Mouse (Mus musculus) lung, adult 18-20 months (tissue): ENCODE measurements around the gene Snrpf.

Experiments used
- DNase-seq, 2 experiments: peaks; one replicate each; pipeline ENCODE4 v3.0.0; 2022; ENCODE audit warnings: mixed read lengths in 2 of 2

Snrpf gene

DNA sequence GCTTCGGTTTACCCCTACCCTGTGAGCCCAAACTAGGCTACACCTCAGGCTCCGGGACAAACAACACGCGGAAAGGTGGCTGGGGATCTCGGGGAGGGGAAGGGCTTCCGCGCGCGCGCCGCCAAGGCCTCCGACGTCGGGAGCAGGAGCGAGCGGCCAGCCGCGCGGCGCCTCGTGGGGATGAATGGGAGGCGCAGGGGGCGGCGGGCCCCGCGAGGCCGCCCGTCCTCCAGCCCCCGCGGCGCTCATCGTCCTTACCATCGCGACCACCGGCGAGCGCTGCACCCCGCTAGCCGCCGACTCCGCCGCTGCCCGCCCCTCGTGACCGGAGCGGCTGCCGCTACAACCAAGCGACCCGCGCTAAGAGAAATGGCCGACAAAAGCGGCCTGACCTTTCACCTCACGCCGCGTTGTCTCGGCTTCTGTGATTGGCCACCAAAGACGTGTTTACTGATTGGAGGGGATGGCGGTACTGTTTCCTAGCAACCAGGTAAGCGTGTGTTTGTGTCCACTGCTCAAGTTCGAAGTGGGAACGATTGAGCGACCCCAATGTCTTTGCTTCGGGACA lies at the start of gene Snrpf:
TSS of gene Snrpf (minus strand) at position 426 of the 568 bp plus-strand sequence.
- DNase-seq, result peak; percentile 91 to 93

DNA sequence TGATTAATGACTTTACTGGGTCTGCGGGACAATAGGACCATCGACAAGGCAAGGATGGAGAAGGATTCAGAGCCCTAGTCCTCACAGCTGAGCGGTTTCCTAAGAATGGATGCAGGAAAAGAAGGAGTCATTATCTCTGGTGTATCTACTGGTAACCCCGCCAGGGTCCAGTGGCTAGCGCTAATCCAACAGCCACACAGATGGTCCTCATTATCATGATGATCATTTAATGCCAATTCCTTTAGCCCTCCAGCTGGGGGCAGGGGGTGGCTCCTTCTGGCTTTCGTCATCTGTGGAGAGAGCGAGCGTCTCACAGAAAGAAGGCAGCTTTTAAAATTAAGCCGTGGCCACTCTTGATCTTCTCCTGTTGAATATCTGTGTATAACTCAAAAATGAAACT lies 46.4 kb upstream of the Snrpf start:
- no peak for DNase-seq

DNA sequence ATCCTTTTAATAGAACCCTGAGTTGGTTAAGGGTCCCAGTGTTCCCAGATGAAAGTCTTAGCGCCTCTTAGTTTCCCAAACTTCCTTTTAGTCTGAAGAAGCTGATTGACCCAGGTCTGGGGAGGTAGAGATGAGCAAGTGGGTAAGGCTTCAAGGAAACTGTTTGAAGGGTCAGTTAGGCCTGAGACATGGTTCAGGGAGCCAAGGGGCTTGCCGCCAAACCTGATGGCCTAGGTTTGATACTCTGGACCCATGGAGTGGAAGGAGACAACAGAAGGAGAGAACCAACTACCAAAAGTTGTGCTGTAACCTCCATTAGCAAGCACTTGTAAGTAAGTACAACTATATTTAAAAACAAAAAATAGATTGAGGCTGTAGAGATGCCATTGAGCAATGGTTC lies 44.5 kb upstream of the Snrpf start:
- no peak for DNase-seq

DNA sequence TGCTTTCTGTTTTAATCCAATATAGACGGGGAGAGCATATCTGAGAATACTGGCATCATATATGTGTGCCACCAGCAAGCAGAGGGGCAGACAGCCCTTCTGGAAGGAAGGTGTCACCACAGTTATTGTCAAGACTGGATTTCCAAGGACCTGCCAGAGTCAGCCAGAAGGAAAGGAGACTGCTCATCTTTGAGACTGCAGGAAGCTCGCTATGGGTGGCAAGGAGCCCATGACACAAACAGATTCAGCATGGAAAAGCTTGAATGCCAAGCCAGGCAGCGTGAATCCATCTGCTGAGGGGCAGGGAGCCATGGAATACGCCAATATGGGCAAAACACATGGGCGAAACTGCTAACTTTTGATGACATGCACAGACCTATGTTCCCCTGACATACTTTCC lies 44.1 kb upstream of the Snrpf start:
- DNase-seq, result no peak

DNA sequence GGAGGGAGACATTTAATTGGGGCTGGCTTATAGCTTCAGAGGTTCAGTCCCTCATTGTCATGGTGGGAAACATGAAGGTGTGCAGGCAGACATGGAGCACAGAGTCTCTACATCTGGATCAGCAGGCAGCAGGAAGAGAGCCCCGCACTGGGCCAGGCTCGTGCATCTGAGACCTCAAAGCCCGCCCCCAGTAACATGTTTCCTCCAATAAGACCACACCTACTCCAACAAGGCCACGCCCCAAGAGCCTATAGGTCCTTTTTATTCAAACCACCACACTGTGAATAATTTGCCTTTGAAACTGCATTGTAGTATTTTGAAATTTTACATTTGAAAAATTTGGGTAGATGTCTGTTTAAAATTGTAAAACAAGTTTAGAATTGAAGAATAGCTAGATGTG lies 42.6 kb upstream of the Snrpf start:
- DNase-seq, result no peak

DNA sequence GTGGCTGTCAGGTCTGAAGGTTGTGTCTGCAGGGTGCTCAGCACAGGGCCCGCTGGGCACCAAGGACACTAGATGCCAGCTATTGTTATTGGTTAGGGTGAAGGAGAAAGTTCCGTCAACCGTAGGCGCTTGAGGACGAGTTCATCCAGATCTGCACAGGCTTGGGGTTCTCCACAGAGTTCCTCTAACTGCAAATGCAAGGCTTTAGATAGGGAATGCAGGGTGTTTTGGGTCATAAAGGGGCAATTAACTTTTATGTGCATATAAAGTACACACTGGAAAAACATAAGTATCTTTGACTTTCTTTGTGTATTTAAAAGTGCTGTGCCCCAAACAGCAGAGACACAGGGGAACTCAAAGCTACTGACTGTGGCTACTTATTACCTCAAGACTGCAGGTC lies 40.8 kb upstream of the Snrpf start:
- DNase-seq, result no peak

DNA sequence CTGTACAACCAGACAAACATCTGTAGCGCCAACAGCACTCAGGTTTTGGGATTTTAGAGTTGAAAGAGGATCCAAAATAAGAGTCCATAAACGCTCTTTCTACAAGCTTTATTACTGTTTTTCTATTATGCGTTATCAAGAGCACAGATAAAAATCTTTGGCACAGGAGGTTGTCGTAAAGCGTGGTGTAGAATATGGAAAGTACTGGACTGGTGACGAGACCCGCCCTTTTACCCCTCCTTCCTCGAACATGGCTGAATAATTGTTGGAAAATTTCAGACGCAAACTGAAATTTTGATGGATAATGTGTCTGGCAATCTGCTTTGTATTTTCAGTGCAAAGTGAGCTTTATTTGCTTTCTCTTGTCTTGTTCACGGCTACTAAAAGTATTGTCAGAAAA lies 34.6 kb upstream of the Snrpf start:
- no peak for DNase-seq

DNA sequence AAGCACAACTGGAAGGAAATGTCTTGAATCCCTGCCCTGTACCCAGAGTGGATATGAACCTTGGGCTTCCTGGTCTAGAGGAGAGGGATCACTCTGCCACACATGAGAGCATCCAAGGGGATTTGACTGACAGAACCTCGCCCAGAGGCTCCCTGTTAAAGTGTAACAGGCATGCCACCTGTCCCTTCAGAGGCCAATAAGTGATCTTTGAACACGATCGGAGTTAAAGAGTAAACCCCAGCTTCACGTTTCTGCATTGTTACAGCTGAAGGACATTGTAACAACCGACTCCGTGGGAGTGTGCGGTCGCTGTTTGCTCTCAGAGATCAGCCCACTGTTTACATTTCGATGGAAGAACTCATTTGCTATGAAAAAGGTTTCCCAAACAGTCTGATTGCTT lies 34.2 kb upstream of the Snrpf start:
- no peak for DNase-seq

DNA sequence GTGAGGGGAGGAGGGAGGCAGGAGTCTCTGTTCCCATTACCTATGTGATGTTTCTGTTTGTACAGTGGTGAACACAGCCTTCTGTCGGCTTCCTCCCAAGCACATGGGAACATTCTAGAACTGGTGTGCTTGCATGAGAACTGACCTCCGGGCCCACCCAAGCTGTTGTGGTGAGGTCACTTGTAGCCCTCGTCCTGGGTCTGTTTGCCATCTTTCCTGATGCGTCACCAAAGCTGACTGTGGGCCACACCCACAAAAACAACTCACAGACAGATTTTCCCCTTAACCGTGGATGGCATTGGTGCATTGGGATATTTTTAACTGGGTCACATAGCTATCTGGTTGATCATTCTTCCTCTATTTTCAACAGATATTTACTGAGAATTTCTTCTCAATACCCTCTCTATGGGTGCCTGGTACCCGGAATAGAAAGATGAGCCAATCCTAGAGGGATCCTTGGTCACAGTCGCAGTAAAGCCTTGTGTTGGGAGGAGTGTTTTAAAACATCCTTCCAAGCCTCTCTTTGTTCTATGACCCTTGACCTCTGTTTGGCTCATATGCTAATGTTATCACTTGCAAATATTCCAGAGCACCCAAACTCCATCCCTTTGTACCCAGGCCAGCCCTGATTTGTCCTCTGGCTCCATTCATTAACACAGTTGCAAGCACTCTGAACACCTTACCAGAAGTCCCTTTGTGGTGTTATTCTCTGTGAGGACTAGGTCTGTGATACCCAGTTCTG lies 31.1 kb upstream of the Snrpf start:
- DNase-seq, result peak; percentile 13 to 20

DNA sequence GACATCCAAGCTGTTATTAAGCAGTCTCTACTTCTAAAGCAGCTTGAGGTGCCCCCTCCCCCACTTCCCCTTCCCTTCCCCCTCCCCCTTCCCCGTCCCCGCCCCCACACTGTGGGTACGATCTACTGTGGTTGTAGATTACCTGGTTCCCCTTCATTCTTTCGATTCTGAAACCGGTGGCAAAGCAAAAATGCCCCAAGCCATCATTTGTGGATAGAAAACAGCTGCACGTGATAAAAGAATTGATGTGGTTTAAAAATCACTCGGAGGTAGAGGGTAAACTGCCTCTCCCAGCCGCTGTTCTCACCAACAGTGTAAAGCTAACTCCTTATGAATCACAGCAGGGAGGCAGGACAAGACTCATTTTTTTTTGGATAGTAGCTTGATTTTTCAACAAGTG lies 25.3 kb upstream of the Snrpf start:
- DNase-seq, result no peak

DNA sequence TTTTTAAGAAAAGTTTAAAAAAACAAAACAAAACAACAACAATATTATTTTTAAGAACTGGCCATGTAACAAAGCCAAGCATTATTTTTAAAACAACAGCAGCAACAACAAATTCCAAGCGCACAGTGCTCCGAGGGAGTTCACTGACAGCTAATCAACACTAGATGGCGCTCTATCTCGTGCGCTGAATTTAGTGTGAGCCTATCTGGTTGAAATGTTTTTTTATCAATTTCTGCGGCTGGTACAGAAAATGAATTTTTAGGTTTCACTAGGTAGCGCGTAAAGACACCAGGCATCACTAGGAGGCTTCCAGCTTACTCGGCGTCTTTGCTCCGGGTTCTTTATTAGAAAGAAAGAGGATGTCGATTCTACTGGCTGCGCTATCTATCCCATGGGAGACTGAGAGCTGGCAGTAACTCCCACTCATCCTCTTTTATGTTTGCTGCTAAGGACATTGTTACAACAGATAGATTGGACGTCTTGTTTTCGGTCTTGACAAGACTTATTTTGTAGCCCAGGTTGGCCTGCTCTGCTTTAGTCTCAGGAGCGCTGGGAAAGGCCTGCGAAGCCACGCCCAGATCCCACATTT lies 22.0 kb upstream of the Snrpf start:
- peak in 1 of 2 experiments; percentile 42 for DNase-seq

DNA sequence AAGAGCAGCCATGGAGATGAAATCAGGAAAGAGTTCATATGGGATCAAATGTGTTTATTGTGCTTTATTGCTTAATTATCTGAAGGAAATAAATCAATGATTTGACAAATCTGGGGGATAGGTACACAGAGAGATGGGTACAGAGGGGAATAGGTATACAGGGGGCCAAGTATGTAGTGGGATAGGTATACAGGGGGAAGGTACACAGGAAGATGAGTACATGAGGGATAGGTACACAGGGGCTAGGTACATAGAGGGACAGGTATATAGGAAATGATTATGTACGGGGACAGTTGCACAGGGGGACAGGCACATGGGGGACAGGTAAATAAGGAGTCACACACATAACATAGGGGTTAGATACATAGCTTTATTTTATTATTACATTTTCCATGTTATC lies 21.4 kb upstream of the Snrpf start:
- DNase-seq, result no peak

DNA sequence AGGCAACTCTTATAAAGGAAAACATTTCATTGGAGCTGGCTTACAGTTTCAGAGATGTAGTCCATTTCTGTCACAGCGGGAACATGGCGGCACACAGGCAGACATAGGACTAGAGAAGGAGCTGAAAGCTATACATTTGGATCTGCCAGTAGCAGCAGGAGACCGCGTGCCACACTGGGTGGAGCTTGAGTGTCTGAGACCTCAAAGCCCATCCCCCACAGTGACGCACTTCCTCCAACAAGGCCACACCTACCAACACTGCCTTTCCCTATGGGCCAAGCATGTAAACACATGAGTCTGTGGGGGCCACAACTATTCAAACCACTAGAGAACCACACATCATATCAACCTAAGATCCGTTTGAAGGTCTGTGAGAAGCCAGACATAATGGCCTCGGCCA lies 19.7 kb upstream of the Snrpf start:
- DNase-seq, result no peak

DNA sequence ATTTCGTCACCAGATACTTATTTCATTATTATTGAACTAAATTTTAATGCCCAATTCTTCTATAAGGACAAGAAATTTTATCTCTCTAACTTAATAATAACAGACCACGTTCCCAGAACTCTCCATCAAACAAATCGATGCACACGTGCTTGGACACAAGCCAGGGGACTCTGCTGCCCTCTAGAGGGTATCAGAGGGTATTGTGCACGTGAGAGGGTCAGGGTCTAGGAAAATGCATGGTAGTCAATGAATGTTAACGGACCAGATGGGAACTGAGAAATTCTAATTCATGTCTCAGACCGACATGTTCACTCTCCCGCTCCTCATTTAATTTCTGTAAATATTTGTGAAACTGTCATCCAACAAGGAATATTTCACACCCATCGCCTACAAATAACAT lies 18.5 kb upstream of the Snrpf start:
- no peak for DNase-seq

DNA sequence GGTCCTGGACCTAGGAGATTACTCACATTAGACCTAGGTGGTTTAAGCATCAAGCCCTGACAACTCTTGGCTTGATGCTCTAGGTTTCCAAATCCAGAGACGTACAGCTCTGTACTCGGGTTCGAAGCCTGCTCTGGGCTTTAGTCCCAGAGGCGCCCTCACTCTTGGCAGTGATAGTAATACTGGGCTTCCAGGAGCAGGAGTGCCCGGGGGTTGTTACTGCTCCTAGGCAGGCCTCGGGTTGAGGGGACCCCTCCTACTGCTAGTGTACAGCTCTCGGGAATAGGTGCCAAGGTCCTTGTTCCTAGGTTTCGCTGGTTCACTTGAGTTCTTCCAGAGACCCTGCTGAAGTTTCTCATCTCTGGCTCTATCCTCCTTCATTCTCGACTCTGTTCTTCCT lies 16.8 kb upstream of the Snrpf start:
- no peak for DNase-seq

DNA sequence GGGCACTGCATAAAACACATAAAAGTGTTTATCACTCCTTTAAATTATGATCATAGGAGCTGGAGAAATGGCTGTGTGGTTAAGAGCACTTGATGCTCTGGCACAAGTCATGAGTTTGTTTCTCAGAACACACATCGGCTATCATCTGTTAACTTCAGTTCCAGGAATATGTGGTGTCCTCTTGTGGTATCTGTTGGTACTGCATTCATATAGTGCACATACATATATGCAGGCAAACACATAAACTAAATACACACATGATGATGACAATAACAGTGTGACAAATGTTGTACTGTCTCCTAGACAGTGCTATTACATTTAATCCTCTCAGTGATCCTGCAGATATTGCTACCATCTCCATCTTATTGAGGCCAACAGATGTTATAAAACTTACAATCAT lies 13.8 kb upstream of the Snrpf start:
- DNase-seq, result no peak

DNA sequence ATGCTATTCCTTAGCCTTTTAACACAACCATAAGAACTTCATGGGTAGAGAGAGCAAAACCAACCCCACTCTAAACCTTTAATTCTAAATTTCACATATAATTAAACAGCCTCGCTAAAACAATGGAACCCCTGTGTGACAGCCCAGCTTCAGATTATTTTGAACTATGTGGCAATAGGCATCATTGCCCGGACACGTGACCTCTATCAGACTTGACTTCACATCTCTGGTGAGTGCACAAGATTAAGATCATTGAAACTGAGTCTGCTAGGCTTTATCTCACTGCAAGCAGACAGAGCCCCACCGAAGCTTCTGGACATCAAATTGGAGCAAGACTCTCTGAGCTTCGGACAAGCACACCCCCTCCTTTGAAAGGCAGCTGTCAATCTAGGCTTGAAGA lies 12.8 kb upstream of the Snrpf start:
- no peak for DNase-seq

DNA sequence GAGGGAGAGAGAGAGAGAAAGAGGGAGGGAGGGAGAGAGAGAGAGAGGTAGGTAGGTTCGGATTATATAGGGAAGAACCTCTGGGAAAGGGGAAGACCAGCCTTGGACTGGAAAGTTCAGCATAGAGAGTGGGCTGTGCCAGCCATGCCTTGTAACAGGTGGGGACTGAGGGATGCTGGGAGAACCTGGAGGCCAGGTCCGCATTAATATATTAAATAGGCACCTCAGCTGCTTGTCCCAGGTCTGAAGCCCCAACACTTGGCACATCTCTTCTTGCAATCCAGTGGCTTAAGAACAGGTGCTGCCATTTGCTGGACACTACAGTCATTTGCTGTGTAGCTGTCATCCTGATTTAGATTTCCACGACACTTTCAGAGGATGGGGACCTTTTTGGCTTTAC lies 7.1 kb upstream of the Snrpf start:
- no peak for DNase-seq

DNA sequence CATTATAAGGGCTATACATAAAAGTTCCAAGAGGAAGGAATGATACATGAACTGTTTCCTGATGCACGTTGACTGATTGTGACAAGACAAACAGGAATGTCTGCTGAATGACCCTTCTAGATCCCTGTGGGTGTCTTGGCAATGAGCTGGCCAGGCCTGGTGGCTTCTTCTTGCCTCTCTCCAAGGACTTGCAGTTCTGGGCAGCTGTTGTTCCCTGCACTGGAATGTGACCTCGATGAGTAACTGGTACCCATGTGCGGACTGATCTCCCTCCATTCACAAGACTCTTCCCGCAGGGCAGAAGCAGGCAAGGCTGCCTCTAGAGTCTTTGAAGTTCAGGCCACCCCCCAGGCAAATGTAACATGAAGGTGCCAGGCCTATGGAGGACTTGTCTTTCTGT lies 6.3 kb upstream of the Snrpf start:
- DNase-seq, result no peak

DNA sequence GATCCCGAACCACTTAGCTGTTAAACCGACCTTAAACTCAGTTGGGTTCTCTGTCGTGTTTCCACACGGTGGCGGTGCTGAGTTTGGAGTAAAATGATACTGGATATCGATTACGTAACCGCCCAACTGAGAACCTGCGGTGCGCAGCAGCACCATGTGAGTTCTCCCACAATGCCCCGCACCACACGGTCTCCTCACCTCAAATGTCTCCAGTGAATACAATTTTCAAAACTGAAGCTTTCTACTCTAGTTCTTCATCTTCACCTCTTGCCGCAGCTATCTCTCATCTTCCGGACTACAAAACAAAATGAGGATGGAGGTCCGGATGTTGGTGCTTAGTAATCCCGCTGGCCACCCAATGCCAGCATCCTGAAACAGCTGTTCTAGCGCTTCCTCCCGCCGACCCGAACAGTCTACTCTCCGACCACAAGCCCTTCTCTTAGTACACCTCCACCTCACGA lies 4.5 kb upstream of the Snrpf start:
- peak; percentile 85 to 86 for DNase-seq

DNA sequence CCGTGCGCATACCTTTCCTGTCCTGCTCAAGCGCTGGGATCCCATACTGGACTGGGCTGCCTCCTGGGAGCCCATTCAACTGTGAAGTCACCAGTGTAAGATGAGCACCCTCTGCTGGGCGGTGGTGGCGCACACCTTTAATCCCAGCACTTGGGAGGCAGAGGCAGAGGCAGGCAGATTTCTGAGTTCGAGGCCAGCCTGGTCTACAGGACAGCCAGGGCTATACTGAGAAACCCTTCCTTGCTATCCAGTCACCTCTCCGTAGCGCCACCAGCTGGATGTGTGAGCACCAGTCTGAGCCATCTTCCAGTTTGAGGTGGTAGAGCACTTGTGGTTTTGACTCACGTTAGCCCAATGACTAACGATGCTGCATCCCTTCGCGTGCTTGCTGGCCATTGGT lies 3.0 kb upstream of the Snrpf start:
- peak in 1 of 2 experiments; percentile 18 for DNase-seq

DNA sequence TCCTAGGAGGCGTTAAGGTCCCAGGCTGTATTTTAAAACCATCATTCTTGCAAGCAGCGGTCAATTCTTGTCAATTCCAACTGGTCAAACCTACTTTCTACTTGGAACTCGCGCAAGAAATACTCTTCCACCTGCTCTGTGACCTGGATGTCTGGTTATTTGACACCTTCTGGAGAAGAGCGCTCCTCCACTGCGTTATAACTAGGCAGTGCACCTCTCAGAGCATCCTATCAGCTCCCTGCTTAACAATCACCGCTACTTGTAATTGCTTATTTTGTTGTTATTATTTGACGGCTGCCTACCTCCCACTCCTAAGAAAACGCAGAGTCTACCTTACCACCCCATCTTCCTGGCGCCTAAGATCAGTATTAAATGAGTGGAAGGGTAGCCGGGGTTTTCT lies 710 bp downstream of the Snrpf start:
- DNase-seq, result no peak

DNA sequence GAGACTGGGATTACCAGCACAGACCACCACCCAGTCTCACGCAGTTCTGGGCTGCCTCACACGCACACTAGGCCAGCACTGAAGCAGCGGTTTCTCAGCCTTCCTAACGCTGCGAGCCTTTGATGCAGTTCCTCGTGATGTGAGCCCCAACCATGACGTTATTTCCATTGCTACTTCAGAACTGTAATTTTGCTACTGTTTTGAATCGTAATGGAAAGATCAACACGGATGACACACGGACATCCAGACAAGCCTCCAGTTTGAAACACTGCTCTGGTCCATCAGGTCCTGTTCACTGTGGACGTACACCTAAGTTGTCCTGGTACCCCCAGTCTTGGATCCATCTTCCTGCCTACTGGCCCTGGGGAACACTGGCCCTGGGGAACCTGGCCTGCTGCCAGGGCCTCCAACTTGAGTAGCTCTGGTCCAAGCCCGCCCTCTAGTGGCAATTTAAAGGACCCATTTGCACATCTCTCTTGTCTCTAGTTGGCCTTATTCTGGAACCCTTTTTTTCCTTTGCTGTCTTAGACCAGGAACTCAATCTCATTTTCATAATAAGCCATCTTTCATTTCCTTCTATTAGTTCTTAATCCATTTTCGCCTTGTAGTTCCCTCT lies 12.1 kb downstream of the Snrpf start:
- DNase-seq, result peak; percentile 62 to 73

DNA sequence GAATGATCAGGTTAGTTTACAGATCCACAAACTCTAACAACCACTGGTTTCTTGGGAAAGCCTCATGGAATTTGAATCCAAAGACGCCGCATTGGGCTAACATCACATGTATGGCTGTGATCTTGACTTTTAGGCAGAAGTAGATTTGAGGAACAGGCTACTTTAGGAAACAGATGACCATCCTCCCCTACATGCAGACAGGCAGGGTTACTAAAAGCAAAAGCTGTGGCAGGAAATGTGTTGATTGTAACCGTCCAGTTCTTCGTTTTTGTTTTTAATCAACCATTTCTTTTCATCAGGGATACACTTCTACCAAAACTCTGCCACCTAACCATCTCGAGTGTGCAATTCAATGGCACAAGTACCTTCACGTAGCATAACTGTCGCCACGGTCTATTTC lies 13.5 kb downstream of the Snrpf start:
- no peak for DNase-seq
